Mouse (Mus musculus) CH12.LX (cell line): ENCODE results near the gene Bach2. TPM values are rescaled to one million over a fixed set of nuclear protein-coding genes. Genes with fewer than 3 reads are reported as not detected.

Source experiments
- DNase-seq: peaks from one replicate; pipeline ENCODE4 v3.0.0-alpha.2; 2013; ENCODE audit errors: extremely low read depth
- H3K27ac ChIP-seq: 2 replicates; pipeline ENCODE4 v1.5.1; 2012; ENCODE audit warnings: low read depth, mild to moderate bottlenecking, control low read depth, moderate library complexity; ENCODE audit not compliant: insufficient read depth
- H3K27me3 ChIP-seq: replicated peaks from 2 replicates; pipeline ENCODE3; 2012; ENCODE audit warnings: inconsistent platforms
- H3K36me3 ChIP-seq, 2 experiments: replicated peaks in 1 of 2; 2 replicates each; pipeline versions ENCODE3 to v1.6.1; 2012; ENCODE audit warnings: inconsistent platforms in 1 of 2, low read length in 1 of 2, mild to moderate bottlenecking in 1 of 2, mixed read lengths in 1 of 2, moderate library complexity in 1 of 2; ENCODE audit not compliant: control insufficient read depth in 1 of 2, insufficient read depth in 1 of 2
- H3K4me1 ChIP-seq, 2 experiments: 2 replicates each; pipeline ENCODE4 v1.6.1; 2012; ENCODE audit warnings: inconsistent platforms in 1 of 2, moderate library complexity in 1 of 2; ENCODE audit not compliant: insufficient read depth in 2 of 2, control insufficient read depth in 1 of 2
- H3K4me2 ChIP-seq: 2 replicates; pipeline ENCODE4 v1.6.1; 2012; ENCODE audit warnings: low read depth, mild to moderate bottlenecking, control low read depth; ENCODE audit not compliant: poor library complexity, insufficient read depth, severe bottlenecking
- H3K4me3 ChIP-seq, 3 experiments: fragments of 150-350 bp in 1 of 3; sonication (generic) in 1 of 3; replicated peaks in 1 of 3; 2 replicates each; pipeline versions ENCODE3 to v1.5.1; 2011 to 2012; ENCODE audit warnings: low read depth in 2 of 3, low read length in 2 of 3, mild to moderate bottlenecking in 2 of 3, moderate library complexity in 2 of 3, control low read depth in 1 of 3, improper control_type of control experiment in 1 of 3, inconsistent platforms in 1 of 3, mixed read lengths in 1 of 3; ENCODE audit not compliant: poor library complexity in 1 of 3
- H3K79me2 ChIP-seq: replicated peaks from 2 replicates; pipeline ENCODE4 v1.6.1; 2012; ENCODE audit warnings: mild to moderate bottlenecking, moderate library complexity; ENCODE audit not compliant: control insufficient read depth, poor library complexity, insufficient read depth, severe bottlenecking; ENCODE audit errors: extremely low read depth
- H3K9ac ChIP-seq: 2 replicates; pipeline ENCODE4 v1.6.1; 2012; ENCODE audit warnings: low read depth, mild to moderate bottlenecking, control low read depth, moderate library complexity; ENCODE audit not compliant: insufficient read depth
- H3K9me3 ChIP-seq: replicated peaks from 2 replicates; pipeline ENCODE3; 2012; ENCODE audit warnings: low read length, inconsistent platforms, mixed read lengths
- CHD1 ChIP-seq: IDR thresholded peaks from 2 replicates; pipeline ENCODE4 v1.6.1; 2012; ENCODE audit warnings: low read depth, low read length, improper control_type of control experiment, inconsistent platforms
- CHD2 ChIP-seq: IDR thresholded peaks from 2 replicates; pipeline ENCODE4 v1.6.1; 2011; ENCODE audit warnings: low read length, improper control_type of control experiment
- CTCF ChIP-seq, 2 experiments: IDR thresholded peaks in 1 of 2; conservative IDR thresholded peaks in 1 of 2; 2 replicates each; pipeline ENCODE4 v1.5.1; 2011 to 2012; ENCODE audit warnings: low read depth in 2 of 2, low read length in 2 of 2, improper control_type of control experiment in 1 of 2, inconsistent platforms in 1 of 2, mild to moderate bottlenecking in 1 of 2, moderate library complexity in 1 of 2
- E2F4 ChIP-seq: IDR thresholded peaks from 2 replicates; pipeline ENCODE4 v1.6.1; 2011; ENCODE audit warnings: low read depth, low read length, improper control_type of control experiment; ENCODE audit not compliant: insufficient replicate concordance
- ELF1 ChIP-seq: IDR thresholded peaks from 2 replicates; pipeline ENCODE4 v1.6.1; 2014; ENCODE audit warnings: low read depth, mild to moderate bottlenecking, inconsistent platforms, low read length, improper control_type of control experiment
- EP300 ChIP-seq: IDR thresholded peaks from 2 replicates; pipeline ENCODE4 v1.6.1; 2011; ENCODE audit warnings: low read length, improper control_type of control experiment
- ETS1 ChIP-seq: conservative IDR thresholded peaks from 2 replicates; pipeline ENCODE4 v1.6.1; 2012; ENCODE audit warnings: low read depth, mild to moderate bottlenecking, inconsistent platforms, low read length, improper control_type of control experiment, moderate library complexity
- GABPA ChIP-seq: IDR thresholded peaks from 2 replicates; pipeline ENCODE4 v1.6.1; 2012; ENCODE audit warnings: low read depth, low read length, improper control_type of control experiment, inconsistent platforms; ENCODE audit not compliant: insufficient replicate concordance
- JUND ChIP-seq: conservative IDR thresholded peaks from 2 replicates; pipeline ENCODE4 v1.6.1; 2011; ENCODE audit warnings: low read depth, low read length, improper control_type of control experiment
- MAFK ChIP-seq: IDR thresholded peaks from 2 replicates; pipeline ENCODE4 v1.6.1; 2011; ENCODE audit warnings: low read length, improper control_type of control experiment; ENCODE audit not compliant: insufficient replicate concordance
- MAZ ChIP-seq: IDR thresholded peaks from 2 replicates; pipeline ENCODE4 v1.6.1; 2012; ENCODE audit warnings: low read depth, mild to moderate bottlenecking, inconsistent platforms, low read length, improper control_type of control experiment, moderate library complexity
- MEF2A ChIP-seq: IDR thresholded peaks from 2 replicates; pipeline ENCODE4 v1.6.1; 2014; ENCODE audit warnings: low read depth, mild to moderate bottlenecking, inconsistent platforms, low read length, improper control_type of control experiment, borderline replicate concordance
- MXI1 ChIP-seq: IDR thresholded peaks from 2 replicates; pipeline ENCODE4 v1.6.1; 2011; ENCODE audit warnings: mild to moderate bottlenecking, low read depth, low read length, improper control_type of control experiment
- NELFE ChIP-seq: IDR thresholded peaks from 2 replicates; pipeline ENCODE4 v1.6.1; 2011; ENCODE audit warnings: low read depth, low read length, improper control_type of control experiment
- NRF1 ChIP-seq: IDR thresholded peaks from 2 replicates; pipeline ENCODE4 v1.6.1; 2014; ENCODE audit warnings: low read depth, mild to moderate bottlenecking, inconsistent platforms, low read length, improper control_type of control experiment, moderate library complexity
- PAX5 ChIP-seq: IDR thresholded peaks from 2 replicates; pipeline ENCODE4 v1.6.1; 2012; ENCODE audit warnings: low read length, inconsistent platforms, mixed read lengths
- POLR2AphosphoS2 ChIP-seq: IDR thresholded peaks from 2 replicates; pipeline ENCODE4 v1.6.1; 2011; ENCODE audit warnings: low read depth, low read length, improper control_type of control experiment
- RAD21 ChIP-seq: IDR thresholded peaks from 2 replicates; pipeline ENCODE4 v1.6.1; 2011; ENCODE audit warnings: low read depth, mild to moderate bottlenecking, low read length, improper control_type of control experiment, moderate library complexity
- RCOR1 ChIP-seq: conservative IDR thresholded peaks from 2 replicates; pipeline ENCODE4 v1.6.1; 2012; ENCODE audit warnings: low read depth, mild to moderate bottlenecking, inconsistent platforms, low read length, improper control_type of control experiment
- SIN3A ChIP-seq: IDR thresholded peaks from 2 replicates; pipeline ENCODE4 v1.6.1; 2012; ENCODE audit warnings: low read length, improper control_type of control experiment, inconsistent platforms
- SMC3 ChIP-seq: IDR thresholded peaks from 2 replicates; pipeline ENCODE4 v1.6.1; 2011; ENCODE audit warnings: low read depth, low read length, improper control_type of control experiment
- TCF12 ChIP-seq: IDR thresholded peaks from 2 replicates; pipeline ENCODE4 v1.6.1; 2014; ENCODE audit warnings: low read depth, mild to moderate bottlenecking, inconsistent platforms, low read length, improper control_type of control experiment
- UBTF ChIP-seq: IDR thresholded peaks from 2 replicates; pipeline ENCODE4 v1.6.1; 2012; ENCODE audit warnings: low read depth, mild to moderate bottlenecking, inconsistent platforms, low read length, improper control_type of control experiment, moderate library complexity
- USF1 ChIP-seq: IDR thresholded peaks from 2 replicates; pipeline ENCODE4 v1.6.1; 2014; ENCODE audit warnings: low read depth, mild to moderate bottlenecking, inconsistent platforms, low read length, improper control_type of control experiment
- USF2 ChIP-seq: conservative IDR thresholded peaks from 2 replicates; pipeline ENCODE4 v1.6.1; 2011; ENCODE audit warnings: low read depth, low read length, improper control_type of control experiment
- ZC3H11A ChIP-seq: IDR thresholded peaks from 2 replicates; pipeline ENCODE4 v1.6.1; 2012; ENCODE audit warnings: low read depth, mild to moderate bottlenecking, inconsistent platforms, low read length, improper control_type of control experiment
- ZKSCAN1 ChIP-seq: IDR thresholded peaks from 2 replicates; pipeline ENCODE4 v1.6.1; 2012; ENCODE audit warnings: low read depth, inconsistent platforms, low read length, improper control_type of control experiment, borderline replicate concordance
- ZMIZ1 ChIP-seq: IDR thresholded peaks from 2 replicates; pipeline ENCODE4 v1.6.1; 2012; ENCODE audit warnings: low read depth, mild to moderate bottlenecking, inconsistent platforms, low read length, improper control_type of control experiment
- dilution Hi-C: fragments of 300-500 bp; cut with MboI; formaldehyde crosslinking; loops from 2 replicates; pipeline ENCODE4 v1.14.3; 2020; ENCODE audit warnings: low sequenced_read_pairs; ENCODE audit not compliant: extremely low pct_unique_long_range_greater_than_20kb, extremely low pct_ligation_motif_present
- in situ Hi-C: fragments of 300-500 bp; cut with MboI; formaldehyde crosslinking; loops from 3 replicates; pipeline ENCODE4 v1.14.3; 2019; ENCODE audit warnings: low sequenced_read_pairs, low pct_ligation_motif_present, low pct_unique_long_range_greater_than_20kb, mixed read lengths
- polyA plus RNA-seq: library from polyadenylated mRNA; unstranded; fragments of >175 nt; gene quantifications from 2 replicates; pipeline ENCODE4 v1.2.1, GENCODE M21; 2012; ENCODE audit warnings: low read depth; ENCODE audit not compliant: insufficient read length
- total RNA-seq, 2 experiments: library from RNA; depleted of rRNA; stranded (reverse); fragments of 300-350 nt in 1 of 2; fragments of >200 nt in 1 of 2; gene quantifications; 2 replicates each; pipeline ENCODE4 v1.2.3; 2012 to 2014

The Bach2 gene
- total and polyA plus RNA-seq, 3 experiments: 0.11 TPM; not detected in 2

- DNase-seq: no peak
- Histone ChIP-seq H3K36me3 (no peaks in the 10 kb centered on the region), H3K27ac (no peak overlapping the region), H3K27me3 (no peaks in the 10 kb centered on the region), H3K4me1 (no peaks in the 10 kb centered on the region), H3K4me3 (no peak overlapping the region), H3K9ac (no peak overlapping the region), H3K4me2 (no peak overlapping the region), H3K9me3 (no peaks in the 10 kb centered on the region), H3K79me2 (no peaks in the 10 kb centered on the region)
- TF ChIP-seq MEF2A: no peak
- TF ChIP-seq ETS1: no peak
- no peak for TF ChIP-seq MXI1
- TF ChIP-seq ELF1: no peak
- TF ChIP-seq MAZ: no peak
- TF ChIP-seq UBTF: no peak
- TF ChIP-seq ZKSCAN1: no peak
- no peak for TF ChIP-seq ZMIZ1
- no peak for TF ChIP-seq JUND
- TF ChIP-seq NELFE: no peak
- no peak for TF ChIP-seq USF1
- no peak for TF ChIP-seq CHD2
- TF ChIP-seq POLR2AphosphoS2: no peak
- no peak for TF ChIP-seq NRF1
- no peak for TF ChIP-seq CTCF (conservative IDR thresholded peaks at IDR 0.05 in 1 of 2, IDR thresholded peaks at IDR 0.05 in 1 of 2; ENCODE audit: low read depth in 2 of 2, low read length in 2 of 2)
- TF ChIP-seq RCOR1: no peak
- TF ChIP-seq USF2: no peak
- no peak for TF ChIP-seq PAX5
- no peak for TF ChIP-seq ZC3H11A
- no peak for TF ChIP-seq GABPA
- dilution Hi-C loops: no loop called here
- in situ Hi-C loops: no loop called here
Measured at GRCm38 (mm10) chr4:32190506-32190905, 48.1 kb upstream of the Bach2 start.

GRCm38 (mm10) chr4:32195945-32196921 lies 42.4 kb upstream of the Bach2 start:
- dilution Hi-C loops: no loop called here
- in situ Hi-C loops: no loop called here
- no peak for DNase-seq
- H3K9me3 ChIP-seq: no peaks in the 10 kb centered on the region
- H3K4me3 ChIP-seq: no peak overlapping the region
- no peaks in the 10 kb centered on the region for H3K36me3 ChIP-seq
- no peak overlapping the region for H3K27ac ChIP-seq
- no peak for TF ChIP-seq ETS1
- TF ChIP-seq EP300: no peak
- TF ChIP-seq CHD1: no peak
- TF ChIP-seq E2F4: no peak
- TF ChIP-seq MAFK: no peak
- TF ChIP-seq CHD2: no peak
- no peak for TF ChIP-seq RAD21
- TF ChIP-seq TCF12: no peak
- TF ChIP-seq ZKSCAN1: no peak
- no peak for TF ChIP-seq SMC3
- TF ChIP-seq PAX5: no peak
- TF ChIP-seq SIN3A: no peak
- no peak for TF ChIP-seq MXI1
- H3K4me2 ChIP-seq: no peak overlapping the region
- peaks cover 2% of the 10 kb centered on the region for H3K27me3 ChIP-seq
- H3K9ac ChIP-seq: no peak overlapping the region
- no peaks in the 10 kb centered on the region for H3K4me1 ChIP-seq
- H3K79me2 ChIP-seq: no peaks in the 10 kb centered on the region
